Comparison of ENCODE assay signal across 29 mouse cellular contexts in the genomic region with DNA sequence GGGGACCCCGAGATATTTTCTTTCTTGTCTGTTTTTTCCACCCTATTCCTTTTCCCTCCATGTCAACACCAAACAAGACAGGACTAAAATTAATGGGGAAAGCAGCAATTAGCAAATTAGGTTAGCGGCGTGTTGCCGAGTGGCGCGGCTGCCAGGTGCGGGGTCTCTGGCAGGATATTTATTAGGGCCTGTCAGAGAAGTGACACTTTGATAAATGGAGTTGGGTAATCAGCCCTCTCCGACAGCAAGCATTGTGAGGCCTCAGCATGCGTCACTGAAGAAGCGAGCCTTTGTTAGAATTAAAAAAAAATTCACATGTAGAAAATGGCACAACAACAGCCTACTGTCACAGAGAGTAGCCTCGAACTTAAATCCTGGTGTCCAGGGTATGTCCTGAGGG.
A peak's percentile ranks its signal among the peaks of the same experiment; 100 is the strongest.
DNase-seq lines count a peak whose midpoint lies in the region; ATAC-seq and TF ChIP-seq lines count a peak whose summit lies in the region.
"Had no signal": no experiment of that assay in that cellular context is flagged by ENCODE, and none has a peak within 500 bp of the region (broad histone marks: within the 10 kb centered on the region; RNA-seq: fewer than 3 reads in every experiment).

No protein-coding gene starts in this region.

- TF ChIP-seq POLR2A in brain, embryonic 14.5 days (IDR thresholded peaks at IDR 0.05; ENCODE audit: borderline replicate concordance, extremely low read depth, insufficient read depth, insufficient read length, poor library complexity, severe bottlenecking): no peak

- H3K4me3 ChIP-seq in forebrain, embryonic 16.5 days (replicated peaks; ENCODE audit: low read length): no peak overlapping the region
- no peak overlapping the region for H3K4me3 ChIP-seq in hindbrain, embryonic 14.5 days (replicated peaks; ENCODE audit: low read length)
- H3K4me3 ChIP-seq in left cerebral cortex, adult 2 months: no peak overlapping the region
- H3K4me3 ChIP-seq: embryonic facial prominence, embryonic 12.5 days; gastrocnemius, adult 2 months; heart, embryonic 15.5 days; limb, embryonic 12.5 days; liver, embryonic 12.5 days; midbrain, embryonic 12.5 days; myocyte; neural tube, embryonic 13.5 days had no signal

- H3K36me3 ChIP-seq in forebrain, embryonic 16.5 days (ENCODE audit: control insufficient read depth, insufficient read depth): no peaks in the 10 kb centered on the region
- H3K36me3 ChIP-seq in hindbrain, embryonic 14.5 days (replicated peaks; ENCODE audit: control insufficient read depth, insufficient read depth): no peaks in the 10 kb centered on the region
- H3K36me3 ChIP-seq: embryonic facial prominence, embryonic 12.5 days; G1E; heart, embryonic 15.5 days; limb, embryonic 12.5 days; liver, embryonic 12.5 days; midbrain, embryonic 12.5 days; neural tube, embryonic 13.5 days had no signal

- H3K4me1 ChIP-seq in forebrain, embryonic 16.5 days (replicated peaks; ENCODE audit: control insufficient read depth, insufficient read depth, low read length): peaks cover 9% of the 10 kb centered on the region
- no peaks in the 10 kb centered on the region for H3K4me1 ChIP-seq in hindbrain, embryonic 14.5 days (replicated peaks; ENCODE audit: control insufficient read depth, insufficient read depth, low read length)
- H3K4me1 ChIP-seq: embryonic facial prominence, embryonic 12.5 days; heart, embryonic 15.5 days; limb, embryonic 12.5 days; liver, embryonic 12.5 days; midbrain, embryonic 12.5 days had no signal

- 21% methylated on average over 11 of the region's 11 CpGs for WGBS in forebrain, embryonic 16.5 days
- WGBS in hindbrain, embryonic 14.5 days: 39% methylated on average over 11 of the region's 11 CpGs

- peak; percentile 85 for DNase-seq in brain, embryonic 14.5 days (ENCODE audit: low read depth)
- peak; percentile 6 for DNase-seq in embryo, embryonic 11 days
- peak; percentile 53 for DNase-seq in hindbrain, embryonic 14.5 days (ENCODE audit: low spot score)
- DNase-seq in kidney, adult 11 months: no peak
- no peak for DNase-seq in left cerebral cortex, adult 11 months (ENCODE audit: low spot score)
- DNase-seq in left cerebral cortex, adult 2 months (ENCODE audit: extremely low spot score in 1 of 2, low spot score in 2 of 2): no peak
- DNase-seq: B cell, adult 2 months; cerebellum, adult 8-10 months; gastrocnemius, adult 2 months; heart, postnatal 36 days; kidney, adult 2 months; lung, adult 18-20 months; lung, postnatal 14 days; retina, postnatal 1 day; right cerebral cortex, postnatal 4 days; thymus, postnatal 36 days had no signal

- intact Hi-C loops in left cerebral cortex, adult 2 months (cut with DNase I): no loop called here

- no peak overlapping the region for H3K4me2 ChIP-seq in forebrain, embryonic 16.5 days (ENCODE audit: low read length)
- no peak overlapping the region for H3K4me2 ChIP-seq in hindbrain, embryonic 14.5 days (replicated peaks)
- H3K4me2 ChIP-seq: embryonic facial prominence, embryonic 12.5 days; heart, embryonic 15.5 days; limb, embryonic 12.5 days; liver, embryonic 12.5 days; midbrain, embryonic 12.5 days; neural tube, embryonic 13.5 days had no signal

- no peaks in the 10 kb centered on the region for H3K27me3 ChIP-seq in forebrain, embryonic 16.5 days (replicated peaks; ENCODE audit: control insufficient read depth, insufficient read depth, low read length)
- H3K27me3 ChIP-seq in hindbrain, embryonic 14.5 days (ENCODE audit: control insufficient read depth, insufficient read depth, low read length): no peaks in the 10 kb centered on the region
- H3K27me3 ChIP-seq: CH12.LX; embryonic facial prominence, embryonic 12.5 days; heart, embryonic 15.5 days; liver, embryonic 12.5 days; midbrain, embryonic 12.5 days had no signal

- no peak overlapping the region for H3K9ac ChIP-seq in forebrain, embryonic 16.5 days (replicated peaks; ENCODE audit: low read depth, low read length)
- no peak overlapping the region for H3K9ac ChIP-seq in hindbrain, embryonic 14.5 days
- H3K9ac ChIP-seq: embryonic facial prominence, embryonic 12.5 days; heart, embryonic 15.5 days; limb, embryonic 12.5 days; liver, embryonic 12.5 days; midbrain, embryonic 12.5 days; neural tube, embryonic 13.5 days had no signal

- peak; percentile 77 for ATAC-seq in forebrain, embryonic 16.5 days
- ATAC-seq in hindbrain, embryonic 14.5 days (ENCODE audit: low FRiP score): no peak
- ATAC-seq: inflammation-experienced regulatory T-cells, adult 6 months; liver, embryonic 12.5 days; Patski had no signal

- no peaks in the 10 kb centered on the region for H3K9me3 ChIP-seq in forebrain, embryonic 16.5 days (ENCODE audit: control insufficient read depth, low read length)
- no peaks in the 10 kb centered on the region for H3K9me3 ChIP-seq in hindbrain, embryonic 14.5 days (ENCODE audit: control insufficient read depth, low read length)
- H3K9me3 ChIP-seq: embryonic facial prominence, embryonic 12.5 days; heart, embryonic 15.5 days; limb, embryonic 12.5 days; liver, embryonic 12.5 days; midbrain, embryonic 12.5 days; neural tube, embryonic 13.5 days had no signal

- no peak for TF ChIP-seq CTCF in brain, embryonic 14.5 days (IDR thresholded peaks at IDR 0.05; ENCODE audit: borderline replicate concordance, extremely low read depth, insufficient read depth, insufficient read length)
- no peak for TF ChIP-seq CTCF in left cerebral cortex, adult 2 months (IDR thresholded peaks at IDR 0.05)

- peak overlapping the region; percentile 47; the same call in 1 of the 2 replicates for H3K27ac ChIP-seq in forebrain, embryonic 16.5 days (ENCODE audit: low read length)
- H3K27ac ChIP-seq in hindbrain, embryonic 14.5 days: peak overlapping the region; percentile 50; the same call in 1 of the 2 replicates
- no peak overlapping the region for H3K27ac ChIP-seq in left cerebral cortex, adult 2 months
- H3K27ac ChIP-seq: embryonic facial prominence, embryonic 12.5 days; gastrocnemius, adult 2 months; heart, embryonic 15.5 days; kidney, postnatal 0 days; limb, embryonic 12.5 days; liver, embryonic 12.5 days; midbrain, embryonic 12.5 days; neural tube, embryonic 13.5 days had no signal

Comparison
In these comparisons a context has a peak if more than half of its experiments do, and no peak if none do; other contexts are left out.
1. DNase-seq: peak in brain, embryonic 14.5 days (single experiment), embryo, embryonic 11 days (single experiment) and hindbrain, embryonic 14.5 days (single experiment); none in kidney, adult 11 months (single experiment), left cerebral cortex, adult 11 months (single experiment) and left cerebral cortex, adult 2 months (0 of 2).